Mouse (Mus musculus) lung, postnatal 4 days (tissue): Measurements from ENCODE around the gene Gabarap.
"Not testable (repeated sequence)": the region's sequence is repeated elsewhere in the genome, so short reads cannot be mapped to it uniquely, and the experiment has no call there.

Source experiments
- DNase-seq, 2 experiments: peaks; one replicate each; pipeline ENCODE4 v3.0.0; 2021

Gabarap gene

DNA sequence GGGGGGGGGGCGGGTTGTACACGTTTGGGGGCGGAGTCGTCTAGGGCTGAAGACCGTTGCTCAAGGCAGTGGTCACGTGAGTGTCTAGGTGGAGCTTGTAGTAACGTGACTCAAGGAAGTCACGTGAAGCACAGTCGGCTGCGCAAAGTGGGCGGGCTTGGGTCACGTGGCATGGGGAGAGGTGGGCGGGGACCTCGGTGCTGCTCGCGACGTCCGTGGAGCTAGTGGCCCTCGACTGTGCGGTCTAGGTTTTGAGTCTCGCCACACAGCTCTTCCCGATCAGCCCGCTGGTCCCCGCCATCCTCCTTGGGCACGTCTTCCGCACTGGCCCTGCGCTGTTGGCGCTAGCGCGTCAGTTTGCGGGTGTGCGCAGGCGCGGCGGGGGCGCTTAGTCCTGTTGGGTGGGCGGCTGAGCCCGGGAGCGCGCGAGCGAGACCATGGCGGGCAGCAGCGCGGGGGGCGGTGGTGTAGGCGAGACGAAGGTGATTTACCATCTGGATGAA is 9.5 kb downstream of the Gabarap start, which contains the start of gene Dvl2:
Dvl2 (plus strand) TSS at position 200 of the 503 bp plus-strand sequence.
- peak; percentile 94 to 95 for DNase-seq

DNA sequence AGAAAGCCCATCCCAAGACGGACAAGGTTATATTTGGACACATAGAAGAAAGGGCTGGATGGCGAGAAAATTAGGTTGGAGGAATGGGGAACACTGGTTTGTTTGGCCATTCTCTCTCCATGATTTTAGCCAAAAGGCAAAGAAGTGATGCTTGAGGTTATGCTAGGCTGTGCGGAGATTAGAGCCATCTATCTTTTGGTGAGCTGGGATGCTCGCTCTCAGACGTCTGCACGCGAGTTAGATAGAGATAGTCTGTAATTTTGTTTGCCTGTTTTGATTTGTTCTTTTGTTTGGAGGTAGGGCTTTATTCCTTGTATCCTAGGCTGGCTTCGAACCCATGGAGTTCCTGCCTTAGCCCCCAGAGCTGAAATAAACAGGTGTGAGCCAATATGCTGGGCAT is 10.2 kb downstream of the Gabarap start:
- DNase-seq = no peak

DNA sequence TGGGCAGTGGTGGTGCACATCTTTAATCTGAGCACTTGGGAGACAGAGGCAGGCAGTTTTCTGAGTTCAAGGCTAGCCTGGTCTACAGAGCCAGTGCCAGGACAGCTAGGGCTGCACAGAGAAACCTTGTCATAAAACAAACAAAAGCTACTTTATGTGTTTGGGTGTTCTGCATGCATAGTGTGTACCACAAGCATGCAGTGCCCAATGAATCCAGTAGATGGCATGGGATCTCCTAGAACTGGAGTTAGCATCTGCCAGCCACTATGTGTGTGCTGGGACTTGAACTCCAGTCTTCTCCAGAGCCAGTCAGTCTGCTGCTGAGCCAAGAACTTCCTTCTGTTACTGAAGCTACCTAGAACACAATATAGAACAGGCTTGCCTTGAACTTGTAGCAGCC is 10.9 kb downstream of the Gabarap start:
- peak in 1 of 2 experiments; percentile 74 for DNase-seq

DNA sequence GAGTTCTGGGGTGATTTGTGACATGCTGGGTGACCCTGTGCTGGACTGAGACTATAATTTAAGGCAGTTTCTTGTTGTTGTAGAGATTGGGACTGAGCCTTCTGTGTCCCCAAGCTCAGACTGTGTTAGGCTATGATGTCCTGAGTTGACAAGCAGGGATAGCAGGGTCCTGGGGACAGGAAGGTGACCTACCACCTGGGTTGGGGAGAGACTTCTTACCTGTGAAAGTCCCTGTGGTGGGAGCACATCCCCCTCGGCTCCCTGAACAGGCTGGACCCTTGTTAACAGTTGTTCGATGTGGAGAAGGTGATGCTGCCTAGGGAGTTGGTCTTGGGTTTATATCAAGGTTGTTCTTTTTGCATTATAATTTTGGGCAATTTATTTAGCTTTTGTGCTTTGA is 11.5 kb downstream of the Gabarap start:
- no peak for DNase-seq

DNA sequence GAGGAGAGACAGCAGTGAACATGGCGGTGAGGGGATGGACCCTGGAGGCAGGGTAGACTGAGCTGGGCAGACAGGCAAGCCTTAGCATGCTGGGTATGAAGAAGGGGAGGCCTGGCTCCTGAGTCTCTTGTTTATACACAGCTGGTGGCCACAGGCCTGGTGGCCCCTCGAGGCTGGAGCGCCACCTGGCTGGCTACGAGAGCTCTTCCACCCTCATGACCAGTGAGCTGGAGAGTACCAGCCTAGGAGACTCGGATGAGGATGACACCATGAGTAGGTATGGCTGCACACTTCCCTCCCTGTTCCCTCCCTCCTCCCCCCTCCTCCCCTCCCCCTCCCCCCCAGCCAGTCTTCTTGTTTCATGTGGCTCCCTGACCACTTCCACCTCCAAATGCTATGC is 14.6 kb downstream of the Gabarap start:
- peak; percentile 32 to 58 for DNase-seq

DNA sequence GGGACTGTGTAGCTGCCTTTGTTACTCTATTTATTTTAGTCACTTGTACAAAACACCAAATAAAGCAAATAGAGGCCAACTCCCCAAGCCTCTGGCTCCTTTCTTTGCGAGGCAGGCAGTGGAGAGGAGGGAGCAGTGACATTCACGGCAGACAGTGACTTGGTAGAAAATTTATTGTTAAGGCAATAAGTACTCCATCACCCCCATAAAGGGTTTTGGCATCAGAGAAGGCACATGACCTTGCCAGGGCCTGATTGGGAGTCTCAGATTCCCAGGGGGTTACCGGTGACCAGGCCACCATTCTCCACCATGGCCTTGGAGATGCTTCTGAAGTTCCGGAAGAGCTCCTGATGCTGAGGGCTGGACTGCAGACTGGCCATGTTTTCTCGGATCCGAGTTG is 19.1 kb downstream of the Gabarap start:
- DNase-seq = no peak

DNA sequence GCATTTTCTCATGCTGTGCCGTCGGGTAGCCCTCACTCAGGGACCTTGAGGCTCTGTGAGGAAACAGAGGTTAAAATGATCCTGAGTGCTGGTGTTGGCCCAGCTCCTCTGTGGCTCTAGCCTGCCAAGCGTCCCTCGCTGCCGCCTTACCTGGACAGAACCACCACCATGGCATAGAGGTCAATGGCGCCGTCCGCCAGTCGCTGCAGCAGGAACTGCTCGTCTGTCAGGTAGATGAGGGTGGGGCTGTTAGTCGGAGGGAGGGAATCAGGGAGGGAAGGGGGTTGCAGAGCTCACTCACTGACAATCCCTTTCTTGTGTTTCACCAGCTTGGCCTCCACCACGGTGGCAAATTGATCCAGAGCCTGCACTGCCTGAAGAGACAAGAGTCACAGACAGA is 19.6 kb downstream of the Gabarap start:
- DNase-seq = no peak

DNA sequence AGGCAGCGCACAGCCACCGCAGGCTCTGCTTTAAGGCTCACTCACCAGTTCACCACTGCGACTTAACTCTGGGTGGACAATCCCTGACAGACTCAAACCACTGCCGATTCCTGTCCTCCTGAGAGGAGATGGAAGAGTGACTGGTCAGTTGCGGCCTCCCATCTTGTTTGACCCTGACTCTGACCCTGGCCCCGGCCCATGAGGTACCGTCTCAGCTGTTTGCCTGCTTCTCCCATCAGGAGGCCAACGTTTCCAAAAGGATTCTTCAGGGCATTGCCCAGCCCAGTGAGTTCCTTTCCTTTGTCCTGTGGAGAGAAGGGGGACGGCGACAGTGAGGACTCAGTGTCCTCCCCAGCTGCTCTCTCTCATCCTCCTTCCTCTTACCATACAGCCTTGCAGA is 20.0 kb downstream of the Gabarap start:
- no peak for DNase-seq

DNA sequence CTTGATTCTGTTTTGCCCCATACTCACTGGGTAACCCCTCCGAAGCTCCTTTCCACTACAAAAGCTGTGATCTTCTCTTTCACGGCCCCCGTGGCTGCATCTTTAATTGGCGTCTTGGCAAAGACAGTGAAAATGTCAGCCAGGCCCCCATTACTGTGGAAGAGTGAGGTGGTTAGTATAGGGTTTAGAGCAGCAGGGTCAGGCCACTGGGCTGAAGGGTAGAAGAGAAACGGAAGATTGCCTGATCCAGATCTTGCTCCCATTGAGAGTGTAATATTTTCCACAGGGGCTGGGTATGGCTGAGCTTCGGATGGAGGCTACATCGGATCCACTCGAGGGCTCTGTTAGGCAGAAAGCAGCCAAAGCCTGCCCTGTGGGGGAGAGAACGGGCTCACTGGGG is 22.0 kb downstream of the Gabarap start:
- no peak for DNase-seq

DNA sequence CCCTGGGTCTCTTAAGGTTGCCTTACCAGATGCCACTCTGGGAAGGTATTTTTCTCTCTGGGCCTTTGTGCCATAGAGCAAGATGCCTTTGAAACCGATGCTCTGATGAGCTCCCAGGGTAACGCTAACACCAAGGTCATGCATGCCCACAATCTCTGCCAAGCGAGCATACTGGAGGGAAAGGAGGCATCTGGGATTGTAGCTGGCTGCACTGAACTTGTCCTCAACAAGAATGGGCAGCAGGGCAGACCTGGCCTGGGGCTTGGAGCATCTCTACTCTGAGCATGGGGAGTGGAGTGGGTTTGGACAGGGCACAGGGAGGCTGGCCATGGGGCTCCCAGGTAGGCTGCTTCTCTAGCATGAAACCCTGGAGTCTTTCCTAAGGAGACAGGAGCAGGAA is 22.5 kb downstream of the Gabarap start:
- DNase-seq = peak in 1 of 2 experiments; percentile 17

DNA sequence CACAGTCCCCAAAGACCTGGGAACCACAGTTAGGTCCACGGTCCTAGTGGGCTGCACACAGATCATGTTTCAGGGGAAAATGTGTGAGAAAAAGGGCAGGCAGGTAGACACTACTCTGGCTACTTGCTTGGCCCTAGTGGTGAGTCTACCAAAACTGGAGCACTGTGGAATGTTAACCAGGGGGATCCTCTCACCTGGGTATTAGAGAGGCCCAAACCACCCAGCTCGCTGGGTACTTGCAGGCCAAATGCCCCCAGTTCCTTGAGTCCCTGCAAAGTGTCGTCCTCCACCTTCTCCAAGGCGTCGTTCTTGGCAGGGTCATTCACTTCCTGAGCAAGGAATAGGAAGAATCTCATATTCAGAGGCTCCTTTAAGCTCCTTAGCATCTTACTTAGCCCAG is 23.1 kb downstream of the Gabarap start:
- DNase-seq = no peak

DNA sequence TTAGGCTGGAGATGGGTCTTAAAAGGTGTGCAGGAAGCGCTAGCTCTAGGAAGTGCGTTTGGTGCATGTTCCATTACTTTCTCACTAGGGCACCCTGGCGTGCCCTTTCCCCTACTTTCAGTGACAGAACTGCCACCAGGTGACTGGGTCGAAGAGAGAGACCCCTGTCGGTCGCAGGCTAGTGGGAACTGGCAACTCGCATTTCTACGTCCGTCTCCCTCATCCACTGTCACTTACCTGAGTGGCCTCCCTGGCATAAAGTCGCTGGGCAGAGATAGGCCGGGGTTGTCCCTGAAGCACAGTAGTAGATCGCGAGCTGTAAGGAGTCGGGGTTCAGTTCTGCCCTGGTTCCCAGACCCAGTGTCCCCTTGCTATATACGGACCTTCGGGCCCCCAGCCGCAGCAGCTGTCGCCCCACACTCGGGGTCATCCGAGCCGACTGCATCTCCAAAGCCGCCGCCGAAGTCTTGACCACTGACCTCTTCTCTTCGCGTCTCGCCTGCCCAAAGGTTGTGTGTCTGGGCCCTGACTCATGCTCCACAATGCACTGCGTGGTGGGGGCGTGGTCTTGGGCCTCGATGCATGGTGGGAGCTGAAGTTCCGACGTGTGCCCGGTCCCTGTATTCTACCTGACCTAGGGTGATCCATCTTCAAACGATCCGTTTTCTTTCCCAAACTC is 24.1 kb downstream of the Gabarap start, which contains the start of gene Acadvl:
Acadvl (minus strand) TSS at position 532 of the 679 bp plus-strand sequence.
- peak; percentile 89 to 90 for DNase-seq

DNA sequence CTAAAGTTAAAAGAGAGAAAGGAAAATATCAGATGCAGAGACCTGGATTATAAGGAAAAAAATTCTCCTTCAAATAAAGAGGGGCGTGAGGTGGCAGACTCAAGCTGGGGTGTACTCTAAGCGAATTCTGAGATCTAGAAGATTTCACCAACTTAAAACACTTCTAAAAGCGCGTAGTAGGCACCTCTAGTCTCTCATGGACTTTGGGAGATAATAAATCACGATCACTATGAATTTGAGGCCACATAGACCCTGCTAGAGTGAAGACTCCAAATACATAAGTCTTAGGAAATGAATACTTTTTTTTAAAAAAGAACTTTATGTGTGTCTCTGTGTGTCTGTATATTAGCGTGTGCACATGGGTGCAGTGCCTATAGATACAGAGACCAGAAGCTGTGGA is 24.7 kb downstream of the Gabarap start:
- no peak for DNase-seq

DNA sequence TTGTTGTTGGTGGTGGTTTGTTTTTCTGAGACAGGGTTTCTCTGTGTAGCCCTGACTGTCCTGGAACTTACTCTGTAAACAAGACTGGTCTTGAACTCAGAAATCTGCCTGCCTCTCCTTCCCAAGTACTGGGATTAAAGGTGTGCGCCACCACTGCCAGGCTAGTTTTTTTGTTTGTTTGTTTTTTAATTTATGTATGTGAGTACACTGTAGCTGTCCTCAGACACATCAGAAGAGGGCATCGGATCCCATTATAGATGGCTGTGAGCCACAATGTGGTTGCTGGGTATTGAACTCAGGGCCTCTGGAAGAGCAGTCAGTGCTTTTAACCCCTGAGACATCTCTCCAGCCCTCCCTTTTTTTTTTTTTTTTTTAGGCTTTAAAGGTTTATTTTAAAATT is 25.2 kb downstream of the Gabarap start:
- DNase-seq = not testable (repeated sequence)

DNA sequence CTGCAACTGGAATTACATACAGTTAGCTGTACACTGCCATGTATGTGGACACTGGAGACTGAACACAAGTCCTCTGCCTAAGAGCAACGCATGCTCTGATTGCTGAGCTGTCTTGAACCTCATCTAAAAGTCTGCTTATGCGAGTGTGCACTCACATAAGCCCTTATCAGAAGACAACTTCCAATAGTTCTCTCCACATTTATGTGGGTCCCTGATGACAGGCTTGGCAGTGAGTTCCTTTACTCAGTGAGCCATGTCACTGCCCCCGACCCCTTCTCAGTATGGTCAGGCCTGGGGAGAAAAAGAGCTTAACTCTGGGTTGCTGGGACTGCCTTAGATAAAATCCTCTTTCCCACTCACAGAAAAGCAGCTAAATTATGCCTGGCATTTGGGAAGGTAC is 25.7 kb downstream of the Gabarap start, which contains the start of gene Dlg4:
Dlg4 (plus strand) TSS at position 274 of the 400 bp plus-strand sequence.
- peak in 1 of 2 experiments; percentile 9 for DNase-seq

DNA sequence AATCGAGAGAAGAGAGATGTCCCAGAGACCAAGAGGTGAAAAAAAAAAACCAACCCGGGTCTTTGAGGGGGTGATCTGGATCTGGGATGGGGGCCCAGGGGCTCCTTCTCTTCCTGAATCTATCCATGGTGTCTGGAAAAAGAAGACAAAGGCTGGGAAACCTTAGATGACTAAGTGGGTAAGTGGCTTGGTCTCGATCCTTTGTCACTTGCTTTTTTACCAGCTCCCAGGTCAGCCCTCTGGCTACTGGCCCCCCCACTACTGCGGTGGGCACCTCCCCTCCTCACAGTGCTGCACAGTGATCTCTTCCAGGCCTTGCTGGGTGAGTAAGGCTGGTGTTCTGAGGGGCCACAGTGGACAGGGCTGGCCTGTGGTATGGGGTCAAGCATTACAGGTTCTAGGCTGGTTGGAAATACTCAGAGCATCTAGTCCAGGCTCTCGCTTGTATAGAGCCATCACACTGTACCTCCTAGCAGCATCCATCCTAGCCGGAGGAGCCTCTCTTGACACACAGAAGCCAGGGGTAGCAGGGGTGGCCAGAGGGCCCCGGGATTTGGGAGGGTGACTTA is 26.3 kb downstream of the Gabarap start:
- DNase-seq = peak in 1 of 2 experiments; percentile 23

DNA sequence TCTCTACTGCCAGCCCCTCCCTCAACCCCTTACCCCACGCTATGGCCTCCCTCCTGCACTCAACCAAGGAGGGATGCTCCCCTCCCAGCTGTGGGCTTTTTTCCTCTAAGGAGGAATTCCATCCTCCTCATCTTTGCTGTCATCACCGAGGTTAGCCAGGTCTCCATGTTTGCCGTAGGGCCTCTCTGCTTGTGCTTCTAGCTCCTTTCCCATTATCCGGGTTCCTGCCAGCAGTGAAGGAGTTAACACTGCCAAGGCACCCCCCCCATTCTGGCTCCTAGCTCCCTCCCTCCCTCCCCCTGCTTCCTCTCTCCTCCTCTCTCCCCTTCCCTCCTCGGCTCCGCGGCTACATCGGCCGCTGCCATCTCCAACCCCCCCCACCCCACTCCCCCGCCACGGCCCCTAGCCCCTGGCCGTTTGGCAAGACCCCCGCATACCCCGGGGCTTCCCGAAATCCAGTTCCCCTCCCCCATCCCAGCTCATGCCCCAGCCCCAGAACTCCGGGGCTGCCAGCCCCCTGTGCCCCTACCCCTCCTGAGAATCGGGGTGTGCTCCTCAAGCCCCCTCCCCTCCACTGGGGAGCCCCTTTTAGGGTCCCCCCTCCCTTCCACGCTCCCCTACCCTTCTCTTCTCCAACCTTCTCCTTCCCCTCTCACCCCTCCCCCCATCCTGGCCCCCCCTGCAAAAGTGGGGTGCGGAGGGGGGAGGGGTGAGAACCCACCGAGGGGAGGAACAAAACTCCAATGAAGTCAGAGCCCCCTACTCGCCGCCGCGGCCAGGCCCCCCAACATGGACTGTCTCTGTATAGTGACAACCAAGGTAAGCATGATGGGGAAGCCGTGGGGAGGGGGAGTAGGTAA is 27.4 kb downstream of the Gabarap start:
- peak; percentile 61 to 71 for DNase-seq

DNA sequence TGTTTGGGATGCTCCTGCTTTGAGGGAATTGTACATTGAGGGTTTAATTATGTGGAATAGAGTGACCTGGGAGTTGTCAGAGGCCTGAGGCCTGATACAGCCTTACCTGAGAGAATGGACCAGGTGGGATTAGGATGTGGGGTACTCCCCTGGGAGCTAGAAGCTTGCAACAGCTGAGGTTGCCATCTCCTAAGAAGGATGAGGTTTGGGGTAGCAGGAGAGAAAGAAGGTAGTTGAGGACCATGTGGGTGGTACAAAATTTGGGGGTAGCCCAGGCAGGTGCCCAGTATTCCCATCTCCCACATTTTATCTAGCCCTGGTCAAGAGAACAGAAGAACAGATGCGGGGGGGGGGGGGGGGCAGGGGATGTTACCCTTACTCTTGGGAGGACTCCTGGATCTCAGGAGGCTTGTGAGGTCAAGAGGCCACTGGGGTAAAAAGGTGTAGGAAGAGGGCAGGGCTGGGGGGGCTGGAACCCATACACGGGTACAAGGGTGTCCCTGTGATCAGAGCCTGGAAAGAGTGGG is 28.6 kb downstream of the Gabarap start:
- DNase-seq = no peak

DNA sequence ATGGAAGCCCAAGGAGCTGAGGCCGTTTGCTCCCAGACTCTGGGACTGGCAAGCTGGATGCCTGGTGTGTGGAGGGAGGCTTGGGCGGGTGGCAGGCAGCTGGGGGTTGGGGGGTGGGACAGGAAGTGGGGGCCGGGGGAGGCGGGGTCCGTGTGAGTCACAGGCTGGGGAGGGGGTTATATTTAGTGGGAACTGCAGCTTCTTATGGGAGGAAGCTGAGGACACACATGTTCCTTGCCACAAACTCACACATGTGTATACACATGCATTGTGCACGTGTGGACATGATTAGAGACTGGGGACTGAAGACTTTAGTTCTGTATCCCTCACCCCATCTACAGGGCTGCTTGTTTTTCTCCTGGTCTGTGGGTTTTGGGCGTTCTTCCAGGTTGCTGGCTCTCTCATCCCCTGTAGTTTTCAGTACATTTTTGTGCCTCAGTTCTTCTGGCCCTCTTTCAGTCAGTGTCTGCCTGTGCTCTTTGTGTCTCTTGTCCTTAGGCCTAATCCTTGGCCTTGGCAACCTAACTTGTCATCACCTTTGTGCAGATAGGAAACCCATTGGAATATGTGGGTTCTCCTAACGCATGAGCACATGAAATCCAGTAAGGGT is 29.2 kb downstream of the Gabarap start:
- no peak for DNase-seq

DNA sequence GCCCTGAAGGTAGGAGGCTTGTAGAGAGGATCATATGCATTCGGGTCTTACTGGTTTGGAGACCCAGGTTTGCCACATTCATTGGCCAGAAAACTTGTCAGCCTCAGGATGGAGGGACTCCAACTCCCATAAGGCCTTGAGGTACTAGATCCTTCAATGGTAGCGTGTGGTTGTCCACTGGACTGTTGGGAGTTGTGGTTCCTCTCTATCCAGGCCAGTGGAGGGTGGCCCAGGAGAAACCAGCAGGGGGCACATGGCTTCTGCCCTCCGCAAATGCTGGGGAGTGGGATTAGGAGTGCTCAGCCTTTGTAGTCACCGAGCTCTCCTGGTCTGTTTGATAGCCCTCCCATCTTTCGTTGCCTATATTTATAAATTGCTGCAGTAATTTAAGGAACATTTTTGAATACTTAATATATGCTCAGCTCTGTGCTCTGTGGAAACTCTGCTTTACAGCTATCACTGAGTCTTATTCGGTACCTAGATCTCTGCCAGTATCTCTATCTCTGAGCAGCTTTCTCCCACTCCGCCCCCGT is 29.9 kb downstream of the Gabarap start:
- DNase-seq = peak; percentile 80 to 81

DNA sequence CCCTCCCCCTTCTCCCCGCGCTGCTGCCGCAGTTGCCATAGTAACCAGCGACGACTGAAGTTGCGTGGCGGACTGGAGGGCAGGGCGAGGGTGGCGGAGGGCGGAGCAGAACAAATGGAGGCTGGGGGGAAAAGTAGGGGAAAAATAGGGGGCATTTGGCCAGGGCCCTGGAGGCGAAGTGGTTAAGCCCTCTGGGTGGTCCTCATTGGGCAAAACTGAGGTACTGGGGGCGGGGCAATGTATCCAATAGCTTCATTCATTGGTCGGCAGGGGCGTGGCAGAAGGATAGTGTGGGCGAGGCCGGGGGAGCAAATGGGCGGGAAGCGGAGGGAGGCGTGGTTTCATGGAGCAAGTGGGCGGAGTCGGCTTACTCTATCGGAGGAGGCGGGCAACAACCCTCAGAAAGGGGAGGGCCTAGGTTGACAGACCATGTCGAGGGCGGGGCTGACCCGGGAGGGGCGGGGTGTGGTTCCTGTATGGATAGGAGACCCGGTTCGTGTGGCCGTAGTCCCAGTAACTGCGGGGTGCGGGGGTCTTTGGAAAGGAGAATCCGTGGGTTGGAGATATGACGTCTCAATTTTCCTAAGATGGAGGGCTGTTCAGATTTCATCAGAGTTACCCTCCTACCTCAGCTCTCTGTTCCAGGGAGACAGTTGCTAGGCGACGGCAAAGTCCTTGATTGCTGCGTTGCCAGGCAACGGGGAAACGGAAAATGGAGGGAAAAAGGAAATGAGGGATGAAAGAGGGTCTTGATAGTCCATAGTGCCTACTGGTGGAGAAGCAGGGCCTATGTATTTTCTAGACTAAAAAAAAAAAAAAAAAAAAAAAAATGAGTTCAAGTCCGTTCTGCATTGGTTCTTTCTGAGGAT is 30.6 kb downstream of the Gabarap start:
- DNase-seq = peak; percentile 98 to 99
